Mouse (Mus musculus): ENCODE data around the gene Plekho1.

DNA sequence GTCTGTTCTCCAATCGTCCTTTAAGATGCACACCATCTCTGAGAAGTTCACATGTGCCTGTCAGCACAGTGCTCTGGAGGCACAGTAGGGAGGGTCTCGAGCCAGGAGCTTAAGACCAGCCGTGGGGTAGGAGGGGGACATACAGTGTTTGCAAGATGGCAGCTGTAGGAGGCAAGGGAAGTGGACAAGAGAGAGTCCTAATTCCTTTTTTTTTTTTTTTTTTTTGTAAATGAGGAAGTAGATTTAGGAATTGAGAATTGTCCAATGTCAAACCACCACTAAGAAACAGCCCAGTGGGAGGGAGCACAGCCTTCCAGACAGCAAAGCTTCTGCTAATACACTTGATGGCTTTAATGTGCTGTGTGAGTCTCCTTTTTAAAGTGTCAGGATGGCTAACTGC lies 18.7 kb downstream of the Plekho1 start:
- TF ChIP-seq CTCF (IDR thresholded peaks at IDR 0.05; ENCODE audit: borderline replicate concordance, control insufficient read depth, extremely low read depth, insufficient read depth, low read length, poor library complexity) (no peak), POLR2A (IDR thresholded peaks at IDR 0.05; ENCODE audit: control insufficient read depth, extremely low read depth, insufficient read depth, low read length, poor library complexity) (no peak)

All from thymus, adult 2 months (tissue).